Mouse (Mus musculus) lung, postnatal 25 days (tissue): ENCODE results near the gene Ccdc120.

Source experiments
- DNase-seq: peaks from one replicate; pipeline ENCODE4 v3.0.0; 2022; ENCODE audit warnings: low spot score

The Ccdc120 gene

GRCm38 (mm10) chrX:7750432-7751116, at the start of gene Ccdc120:
Gene Ccdc120 (minus strand): TSS chrX:7750905.
- DNase-seq = peak; percentile 55

- no peak for DNase-seq
These were observed 46.6 kb upstream of the Ccdc120 start for GRCm38 (mm10) chrX:7797327-7797726.

GRCm38 (mm10) chrX:7795016-7795415, 44.3 kb upstream of the Ccdc120 start:
- peak; percentile 5 for DNase-seq

- DNase-seq = no peak
These were observed 42.7 kb upstream of the Ccdc120 start for GRCm38 (mm10) chrX:7793361-7793760.

GRCm38 (mm10) chrX:7790309-7790708, 39.6 kb upstream of the Ccdc120 start:
- no peak for DNase-seq

GRCm38 (mm10) chrX:7789542-7790136, 38.9 kb upstream of the Ccdc120 start, which contains the start of gene Gripap1:
Gene Gripap1 (plus strand): TSS chrX:7789765.
- peak; percentile 81 for DNase-seq

GRCm38 (mm10) chrX:7782603-7783092, 31.9 kb upstream of the Ccdc120 start:
- DNase-seq = no peak

GRCm38 (mm10) chrX:7779294-7779693, 28.6 kb upstream of the Ccdc120 start:
- no peak for DNase-seq

GRCm38 (mm10) chrX:7778450-7779244, 27.9 kb upstream of the Ccdc120 start:
- no peak for DNase-seq

GRCm38 (mm10) chrX:7776329-7777082, 25.8 kb upstream of the Ccdc120 start:
- peak; percentile 44 for DNase-seq

GRCm38 (mm10) chrX:7775501-7776205, 24.9 kb upstream of the Ccdc120 start:
- DNase-seq = no peak

GRCm38 (mm10) chrX:7772766-7773165, 22.1 kb upstream of the Ccdc120 start:
- DNase-seq = no peak

GRCm38 (mm10) chrX:7769302-7770017, 18.8 kb upstream of the Ccdc120 start:
- no peak for DNase-seq

- DNase-seq = peak; percentile 79
These were observed 15.1 kb upstream of the Ccdc120 start for GRCm38 (mm10) chrX:7765764-7766163.

GRCm38 (mm10) chrX:7765281-7765670, 14.6 kb upstream of the Ccdc120 start:
- no peak for DNase-seq

- DNase-seq = no peak
These were observed 14.1 kb upstream of the Ccdc120 start for GRCm38 (mm10) chrX:7764657-7765280.

- DNase-seq = peak; percentile 66
These were observed 13.1 kb upstream of the Ccdc120 start for GRCm38 (mm10) chrX:7763631-7764393.

GRCm38 (mm10) chrX:7762921-7763197, 12.2 kb upstream of the Ccdc120 start:
- DNase-seq = no peak

- peak; percentile 95 for DNase-seq
These were observed 11.6 kb upstream of the Ccdc120 start, which contains the start of gene Tfe3 for GRCm38 (mm10) chrX:7762137-7762920. Gene Tfe3 (plus strand): TSS chrX:7762560.
